Mouse (Mus musculus) E14TG2a.4 (cell line): ENCODE measurements around the gene Pfkfb2.

ENCODE experiments used
- CTCF ChIP-seq: conservative IDR thresholded peaks from 2 replicates; pipeline ENCODE4 v1.5.1; 2014; ENCODE audit warnings: low read length
- NANOG ChIP-seq: IDR thresholded peaks from 2 replicates; pipeline ENCODE4 v1.6.1; 2014; ENCODE audit warnings: borderline replicate concordance, low read length, mixed read lengths

DNA sequence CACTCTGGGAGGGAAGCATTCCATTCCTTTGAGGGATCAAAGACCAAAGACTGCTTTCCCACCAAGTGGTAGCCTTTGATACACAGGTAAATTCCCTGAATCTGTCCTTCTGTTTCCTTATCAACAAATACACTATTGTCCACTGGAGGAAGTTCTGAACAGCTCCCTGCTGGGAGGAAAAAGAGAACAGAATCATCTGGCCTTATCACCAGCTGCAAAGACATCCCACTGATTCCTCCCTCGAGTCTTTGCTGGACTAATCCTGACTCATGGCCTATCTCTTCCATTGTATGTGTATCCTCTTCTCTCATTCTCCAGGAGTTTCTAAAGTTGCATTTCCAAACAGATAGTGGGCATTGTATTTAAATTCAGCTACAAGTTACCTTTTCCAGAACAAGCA, 45.1 kb downstream of the Pfkfb2 start:
- no peak for TF ChIP-seq CTCF
- TF ChIP-seq NANOG = no peak
